Mouse (Mus musculus): ENCODE measurements around the gene Msrb1.

Gene Msrb1

GRCm38 (mm10) chr17:24736330-24737051 lies at the start of gene Msrb1:
Gene Msrb1, plus strand, starts transcription at chr17:24736642.
- in situ Hi-C loops (cut with MboI; ENCODE audit: low pct_unique_long_range_greater_than_20kb in 1 of 2, low sequenced_read_pairs in 2 of 2, unreplicated experiment in 1 of 2), result no loop called here

- in situ Hi-C loops (cut with MboI; ENCODE audit: low pct_unique_long_range_greater_than_20kb in 1 of 2, low sequenced_read_pairs in 2 of 2, unreplicated experiment in 1 of 2), result no loop called here
These were observed 49.3 kb upstream of the Msrb1 start for GRCm38 (mm10) chr17:24687146-24687595.

GRCm38 (mm10) chr17:24687599-24687998 lies 48.8 kb upstream of the Msrb1 start:
- in situ Hi-C loops (cut with MboI; ENCODE audit: low pct_unique_long_range_greater_than_20kb in 1 of 2, low sequenced_read_pairs in 2 of 2, unreplicated experiment in 1 of 2), result no loop called here

GRCm38 (mm10) chr17:24689251-24690081 lies 47.0 kb upstream of the Msrb1 start, which contains the start of gene Syngr3:
Gene Syngr3, minus strand, starts transcription at chr17:24689955.
- in situ Hi-C loops (cut with MboI; ENCODE audit: low pct_unique_long_range_greater_than_20kb in 1 of 2, low sequenced_read_pairs in 2 of 2, unreplicated experiment in 1 of 2), result no loop called here

GRCm38 (mm10) chr17:24692385-24692784 lies 44.1 kb upstream of the Msrb1 start:
- in situ Hi-C loops (cut with MboI; ENCODE audit: low pct_unique_long_range_greater_than_20kb in 1 of 2, low sequenced_read_pairs in 2 of 2, unreplicated experiment in 1 of 2), result no loop called here

- in situ Hi-C loops (cut with MboI; ENCODE audit: low pct_unique_long_range_greater_than_20kb in 1 of 2, low sequenced_read_pairs in 2 of 2, unreplicated experiment in 1 of 2), result no loop called here
These were observed 41.0 kb upstream of the Msrb1 start for GRCm38 (mm10) chr17:24695326-24696010.

- in situ Hi-C loops (cut with MboI; ENCODE audit: low pct_unique_long_range_greater_than_20kb in 1 of 2, low sequenced_read_pairs in 2 of 2, unreplicated experiment in 1 of 2), result no loop called here
These were observed 40.3 kb upstream of the Msrb1 start, which contains the start of the genes Gfer and Noxo1 for GRCm38 (mm10) chr17:24696011-24696697. Gene Gfer, minus strand, starts transcription at chr17:24696156. Gene Noxo1, plus strand, starts transcription at chr17:24696234.

GRCm38 (mm10) chr17:24697985-24698384 lies 38.5 kb upstream of the Msrb1 start:
- in situ Hi-C loops (cut with MboI; ENCODE audit: low pct_unique_long_range_greater_than_20kb in 1 of 2, low sequenced_read_pairs in 2 of 2, unreplicated experiment in 1 of 2), result no loop called here

- in situ Hi-C loops (cut with MboI; ENCODE audit: low pct_unique_long_range_greater_than_20kb in 1 of 2, low sequenced_read_pairs in 2 of 2, unreplicated experiment in 1 of 2), result no loop called here
These were observed 37.7 kb upstream of the Msrb1 start for GRCm38 (mm10) chr17:24698715-24699114.

- in situ Hi-C loops (cut with MboI; ENCODE audit: low pct_unique_long_range_greater_than_20kb in 1 of 2, low sequenced_read_pairs in 2 of 2, unreplicated experiment in 1 of 2), result no loop called here
These were observed 37.0 kb upstream of the Msrb1 start for GRCm38 (mm10) chr17:24699473-24699872.

- in situ Hi-C loops (cut with MboI; ENCODE audit: low pct_unique_long_range_greater_than_20kb in 1 of 2, low sequenced_read_pairs in 2 of 2, unreplicated experiment in 1 of 2), result no loop called here
These were observed 35.2 kb upstream of the Msrb1 start for GRCm38 (mm10) chr17:24701251-24701650.

- in situ Hi-C loops (cut with MboI; ENCODE audit: low pct_unique_long_range_greater_than_20kb in 1 of 2, low sequenced_read_pairs in 2 of 2, unreplicated experiment in 1 of 2), result no loop called here
These were observed 30.6 kb upstream of the Msrb1 start for GRCm38 (mm10) chr17:24705821-24706220.

- in situ Hi-C loops (cut with MboI; ENCODE audit: low pct_unique_long_range_greater_than_20kb in 1 of 2, low sequenced_read_pairs in 2 of 2, unreplicated experiment in 1 of 2), result no loop called here
These were observed 29.3 kb upstream of the Msrb1 start, which contains the start of gene Tbl3 for GRCm38 (mm10) chr17:24706982-24707800. Gene Tbl3, minus strand, starts transcription at chr17:24707660.

- in situ Hi-C loops (cut with MboI; ENCODE audit: low pct_unique_long_range_greater_than_20kb in 1 of 2, low sequenced_read_pairs in 2 of 2, unreplicated experiment in 1 of 2), result no loop called here
These were observed 28.5 kb upstream of the Msrb1 start for GRCm38 (mm10) chr17:24707801-24708425.

- in situ Hi-C loops (cut with MboI; ENCODE audit: low pct_unique_long_range_greater_than_20kb in 1 of 2, low sequenced_read_pairs in 2 of 2, unreplicated experiment in 1 of 2), result no loop called here
These were observed 27.8 kb upstream of the Msrb1 start for GRCm38 (mm10) chr17:24708646-24709045.

GRCm38 (mm10) chr17:24715556-24715955 lies 20.9 kb upstream of the Msrb1 start:
- in situ Hi-C loops (cut with MboI; ENCODE audit: low pct_unique_long_range_greater_than_20kb in 1 of 2, low sequenced_read_pairs in 2 of 2, unreplicated experiment in 1 of 2), result no loop called here

- in situ Hi-C loops (cut with MboI; ENCODE audit: low pct_unique_long_range_greater_than_20kb in 1 of 2, low sequenced_read_pairs in 2 of 2, unreplicated experiment in 1 of 2), result no loop called here
These were observed 20.2 kb upstream of the Msrb1 start for GRCm38 (mm10) chr17:24716166-24716682.
